Mouse (Mus musculus) left cerebral cortex, adult 8-10 months (tissue): ENCODE measurements around the gene Gm49345. TPM values are rescaled to one million over a fixed set of nuclear protein-coding genes. Genes with fewer than 3 reads are reported as not detected.
A peak's percentile ranks its signal among the peaks of the same experiment; 100 is the strongest.
"Not testable (repeated sequence)": the region's sequence is repeated elsewhere in the genome, so short reads cannot be mapped to it uniquely, and the experiment has no call there.

Experiments
- DNase-seq, 2 experiments: peaks; one replicate each; pipeline ENCODE4 v3.0.0; 2022; ENCODE audit warnings: low spot score in 2 of 2
- total RNA-seq, 4 experiments: library from RNA; stranded (reverse); gene quantifications; 2 replicates each; pipeline ENCODE4 v1.2.4; 2022

The Gm49345 gene
- 1 to 10 TPM in 2 of 4 experiments, under 1 TPM in 2; 0.89 to 3.2 (median 1.7) TPM for total RNA-seq

GRCm38 (mm10) chr13:67637294-67638007 is at the start of gene Gm49345, which contains the start of gene Zfp729a:
Gene Gm49345 (minus strand): TSS chr13:67637769.
Gene Zfp729a (minus strand): TSS chr13:67637791.
- DNase-seq = peak; percentile 68 to 84

- no peak for DNase-seq
Measured at GRCm38 (mm10) chr13:67686971-67687370, 49.4 kb upstream of the Gm49345 start, which contains the start of gene Zfp738. Gene Zfp738 (minus strand): TSS chr13:67687071.

- DNase-seq = not testable (repeated sequence)
Measured at GRCm38 (mm10) chr13:67683841-67684240, 46.3 kb upstream of the Gm49345 start.

GRCm38 (mm10) chr13:67682959-67683735 is 45.6 kb upstream of the Gm49345 start:
- DNase-seq = peak; percentile 75 to 90

GRCm38 (mm10) chr13:67674902-67675301 is 37.3 kb upstream of the Gm49345 start:
- DNase-seq = no peak

GRCm38 (mm10) chr13:67652496-67652895 is 14.9 kb upstream of the Gm49345 start:
- no peak for DNase-seq

- DNase-seq = no peak
Measured at GRCm38 (mm10) chr13:67610108-67610507, 27.5 kb downstream of the Gm49345 start.

GRCm38 (mm10) chr13:67609066-67609876 is 28.3 kb downstream of the Gm49345 start, which contains the start of gene Zfp729b:
Gene Zfp729b (minus strand): TSS chr13:67609707.
- peak; percentile 79 to 87 for DNase-seq

- DNase-seq = no peak
Measured at GRCm38 (mm10) chr13:67572591-67573189, 64.9 kb downstream of the Gm49345 start.

- DNase-seq = no peak
Measured at GRCm38 (mm10) chr13:67553730-67554129, 83.8 kb downstream of the Gm49345 start, which contains the start of gene Zfp748. Gene Zfp748 (minus strand): TSS chr13:67553830.

GRCm38 (mm10) chr13:67552505-67553346 is 84.8 kb downstream of the Gm49345 start:
- peak; percentile 81 to 84 for DNase-seq

- no peak for DNase-seq
Measured at GRCm38 (mm10) chr13:67545941-67546340, 91.6 kb downstream of the Gm49345 start.

Other genes starting within 250 kb of the Gm49345 start
- gene Zfp429, start 237.9 kb downstream of the Gm49345 start, total RNA-seq = 1 to 10 TPM; 1.8 to 4.4 (median 3.7) TPM
- 1 to 10 TPM; 2.5 to 8.2 (median 4.0) TPM for gene Zfp459, start 216.4 kb downstream of the Gm49345 start, total RNA-seq
- 10 to 100 TPM; 11.8 to 15.0 (median 14.3) TPM for gene Zfp874a, start 186.1 kb downstream of the Gm49345 start, total RNA-seq
- 10 to 100 TPM; 15.7 to 20.1 (median 17.9) TPM for gene Zfp874b, start 153.5 kb downstream of the Gm49345 start, total RNA-seq
- 10 to 100 TPM in 1 of 4 experiments, 1 to 10 TPM in 3; 6.6 to 11.3 (median 8.4) TPM for gene Zfp58, start 137.2 kb downstream of the Gm49345 start, total RNA-seq
- gene Gm26965, start 111.6 kb downstream of the Gm49345 start, total RNA-seq = 1 to 10 TPM in 1 of 4 experiments, under 1 TPM in 1, not detected in 2; 0.83 to 1.3 TPM
- 10 to 100 TPM; 21.2 to 24.7 (median 21.6) TPM for gene Zfp87, start 111.6 kb downstream of the Gm49345 start, total RNA-seq
- 10 to 100 TPM in 2 of 4 experiments, 1 to 10 TPM in 2; 9.5 to 12.2 (median 10.8) TPM for gene Zfp748, start 83.9 kb downstream of the Gm49345 start, total RNA-seq
- 10 to 100 TPM in 1 of 4 experiments, 1 to 10 TPM in 3; 8.1 to 10.6 (median 8.9) TPM for gene Zfp729b, start 28.1 kb downstream of the Gm49345 start, total RNA-seq
- gene Zfp729a, start within 50 bp of the Gm49345 start, total RNA-seq = 10 to 100 TPM in 3 of 4 experiments, 1 to 10 TPM in 1; 7.8 to 13.7 (median 10.4) TPM
- gene Zfp738, start 49.3 kb upstream of the Gm49345 start, total RNA-seq = 10 to 100 TPM; 21.5 to 29.8 (median 22.6) TPM
- gene Zfp65, start 91.4 kb upstream of the Gm49345 start, total RNA-seq = 10 to 100 TPM; 13.1 to 14.0 (median 13.6) TPM
- gene Zfp85, start 117.5 kb upstream of the Gm49345 start, total RNA-seq = 10 to 100 TPM in 1 of 4 experiments, 1 to 10 TPM in 3; 6.6 to 10.2 (median 6.6) TPM
- gene Zfp493, start 141.9 kb upstream of the Gm49345 start, total RNA-seq = 1 to 10 TPM; 3.4 to 6.4 (median 5.6) TPM
- 10 to 100 TPM in 1 of 4 experiments, 1 to 10 TPM in 3; 5.7 to 10.3 (median 7.9) TPM for gene Zfp273, start 176.0 kb upstream of the Gm49345 start, total RNA-seq
- 10 to 100 TPM in 1 of 4 experiments, 1 to 10 TPM in 3; 7.7 to 10.7 (median 9.4) TPM for gene Gm10037, start 193.3 kb upstream of the Gm49345 start, total RNA-seq
- gene BC048507, start 225.6 kb upstream of the Gm49345 start, total RNA-seq = not detected